Mouse (Mus musculus): ENCODE measurements around the gene Usp39. TPM values are rescaled to one million over a fixed set of nuclear protein-coding genes. Genes with fewer than 3 reads are reported as not detected.
A peak's percentile ranks its signal among the peaks of the same experiment; 100 is the strongest.

The Usp39 gene
- total RNA-seq, 2 experiments from 2014 or later: 32.3 to 34.8 TPM

DNA sequence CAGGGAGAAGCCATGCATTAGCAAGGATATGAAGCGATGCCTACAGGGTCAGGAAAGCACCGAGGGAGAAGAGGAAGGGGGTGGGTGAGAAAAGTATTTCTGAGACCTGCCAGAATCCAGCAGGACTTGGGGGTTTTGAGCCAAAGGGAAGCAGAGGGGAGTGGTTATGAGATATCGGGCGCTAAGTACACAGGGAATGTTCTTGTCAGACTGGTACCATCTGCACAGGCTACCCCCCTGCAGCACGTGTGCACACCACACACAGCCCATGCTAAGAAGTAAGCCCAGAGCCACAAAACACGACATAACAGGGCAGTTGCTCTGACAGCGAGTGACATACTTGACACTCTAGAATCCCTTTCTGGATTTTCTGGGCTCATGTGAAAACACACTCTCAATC lies 29.2 kb upstream of the Usp39 start:
- intact Hi-C loops (cut with DNase I): no loop called here
- no peak for DNase-seq (ENCODE audit: low spot score in 2 of 2)

DNA sequence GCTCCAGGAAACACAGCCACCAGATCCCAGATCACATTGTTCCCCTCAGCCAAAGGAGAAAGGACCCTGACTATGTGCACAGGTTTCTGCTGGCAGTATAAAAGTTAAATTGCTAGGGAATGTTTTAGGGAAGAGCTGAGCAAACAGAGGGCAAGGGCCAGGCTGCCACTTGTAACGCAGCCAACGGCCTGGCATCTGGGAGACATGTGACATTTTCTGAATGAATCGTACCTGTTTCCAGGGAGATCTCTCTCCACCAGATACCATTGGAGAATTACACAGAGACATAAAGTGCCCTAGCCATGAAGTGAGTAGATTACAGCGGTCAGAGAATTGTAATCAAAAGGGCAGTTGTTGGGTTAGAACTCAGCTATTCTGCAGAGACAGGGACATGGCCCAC lies 28.2 kb upstream of the Usp39 start:
- intact Hi-C loops (cut with DNase I): no loop called here
- no peak for DNase-seq (ENCODE audit: low spot score in 2 of 2)

DNA sequence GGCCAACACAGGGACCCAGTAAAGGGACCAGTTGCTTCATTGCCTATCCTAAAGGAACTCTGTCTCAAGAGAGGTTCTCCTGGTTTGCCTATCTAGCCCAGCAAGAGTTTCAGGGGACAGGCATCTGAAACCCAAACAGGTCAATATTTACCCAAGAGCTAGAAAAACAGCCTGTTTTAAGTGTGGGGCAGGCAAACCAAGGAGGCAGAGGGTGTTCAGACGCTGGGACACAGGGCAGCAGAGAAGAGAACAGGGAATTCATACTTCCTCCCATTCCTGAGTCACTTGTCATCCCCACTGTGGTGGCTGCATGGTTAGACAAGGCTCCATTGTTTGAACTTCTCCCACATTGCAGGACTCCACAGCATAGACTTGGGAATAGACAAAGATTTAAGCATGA lies 26.6 kb upstream of the Usp39 start:
- DNase-seq (ENCODE audit: low spot score in 2 of 2): no peak
- intact Hi-C loops (cut with DNase I): no loop called here

DNA sequence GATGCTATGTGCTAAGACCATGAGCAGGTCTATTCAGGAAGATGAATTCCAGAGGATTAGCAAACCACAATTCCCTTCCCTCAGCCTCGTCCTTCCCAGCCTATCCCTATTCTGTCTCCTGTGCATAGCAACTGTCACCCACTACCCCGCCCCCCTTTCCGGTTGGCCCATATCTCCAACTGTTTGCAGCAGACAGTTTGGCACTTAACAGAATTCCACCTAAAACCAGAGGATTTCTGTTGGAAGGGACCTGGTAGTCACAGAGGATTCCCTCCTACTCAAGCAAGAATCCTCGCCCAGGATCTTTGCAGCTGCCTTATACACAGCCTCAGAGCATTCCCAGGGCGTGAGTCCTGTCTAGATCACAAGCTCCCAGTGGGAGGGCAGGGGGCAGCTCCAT lies 26.2 kb upstream of the Usp39 start:
- intact Hi-C loops (cut with DNase I): no loop called here
- peak in 1 of 2 experiments; percentile 83 for DNase-seq (ENCODE audit: low spot score in 2 of 2)

DNA sequence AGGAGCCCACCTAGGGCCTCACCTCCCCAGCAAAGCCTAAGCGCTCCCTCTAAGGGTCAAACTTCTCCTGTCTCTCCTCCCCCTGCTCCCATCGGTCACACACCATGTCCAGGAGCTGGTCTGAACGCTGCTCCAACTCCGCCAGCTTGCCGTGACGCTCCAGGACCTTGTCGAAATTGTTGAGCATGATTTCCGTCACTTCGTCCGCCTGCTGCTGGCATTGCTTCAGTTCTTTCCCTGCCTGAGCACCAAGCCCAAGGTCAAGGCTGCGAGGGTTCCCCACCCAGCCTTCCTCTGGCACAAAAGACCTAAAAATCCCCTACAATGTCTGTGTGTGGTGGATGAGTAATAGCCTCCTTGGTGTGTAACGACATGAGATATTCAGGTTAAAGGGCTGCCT lies 25.1 kb upstream of the Usp39 start:
- intact Hi-C loops (cut with DNase I): no loop called here
- DNase-seq (ENCODE audit: low spot score in 2 of 2): no peak

DNA sequence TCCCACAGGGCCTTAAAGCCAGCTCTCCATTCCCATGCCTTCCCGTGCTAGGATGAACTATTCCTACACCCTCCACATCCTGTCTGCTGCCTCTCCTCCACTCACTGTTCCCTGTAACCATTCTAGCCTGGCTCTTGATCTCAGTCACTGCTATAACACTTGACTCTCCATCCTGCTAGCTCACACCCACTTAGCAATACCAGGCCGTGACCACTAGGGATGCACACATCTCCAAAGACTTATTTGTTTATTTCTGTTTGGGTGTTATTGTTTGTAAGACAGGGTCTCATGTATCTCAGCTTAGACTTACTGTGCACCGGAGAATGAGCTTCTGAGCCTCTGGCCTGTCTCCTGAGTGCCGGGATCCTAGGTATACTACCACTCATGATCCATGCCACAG lies 24.6 kb upstream of the Usp39 start:
- no peak for DNase-seq (ENCODE audit: low spot score in 2 of 2)
- intact Hi-C loops (cut with DNase I): no loop called here

DNA sequence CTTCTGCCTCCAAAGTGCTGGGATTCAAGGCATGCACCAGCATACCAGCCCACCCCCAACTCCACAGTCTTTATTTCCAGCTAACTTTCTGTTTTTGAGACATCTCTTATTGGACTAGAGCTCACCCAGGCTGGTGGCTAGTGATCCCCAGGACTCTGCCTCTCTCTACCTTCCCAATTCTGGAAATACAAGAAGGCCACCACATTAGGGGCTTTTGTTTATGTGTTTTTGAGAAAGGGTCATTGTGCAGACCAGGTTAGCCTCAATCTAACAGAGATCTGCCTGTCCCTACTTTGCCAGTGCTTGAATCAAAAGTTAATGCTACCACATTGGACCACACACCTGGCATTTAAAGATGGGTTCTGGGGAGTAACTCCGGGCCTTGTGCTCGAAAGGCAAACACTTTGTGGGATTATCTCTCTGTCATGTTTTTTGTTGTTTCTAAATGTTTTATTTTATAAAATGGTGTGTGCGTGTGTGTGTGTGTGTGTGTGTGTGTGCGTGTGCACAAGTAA lies 22.5 kb upstream of the Usp39 start:
- intact Hi-C loops (cut with DNase I): no loop called here

DNA sequence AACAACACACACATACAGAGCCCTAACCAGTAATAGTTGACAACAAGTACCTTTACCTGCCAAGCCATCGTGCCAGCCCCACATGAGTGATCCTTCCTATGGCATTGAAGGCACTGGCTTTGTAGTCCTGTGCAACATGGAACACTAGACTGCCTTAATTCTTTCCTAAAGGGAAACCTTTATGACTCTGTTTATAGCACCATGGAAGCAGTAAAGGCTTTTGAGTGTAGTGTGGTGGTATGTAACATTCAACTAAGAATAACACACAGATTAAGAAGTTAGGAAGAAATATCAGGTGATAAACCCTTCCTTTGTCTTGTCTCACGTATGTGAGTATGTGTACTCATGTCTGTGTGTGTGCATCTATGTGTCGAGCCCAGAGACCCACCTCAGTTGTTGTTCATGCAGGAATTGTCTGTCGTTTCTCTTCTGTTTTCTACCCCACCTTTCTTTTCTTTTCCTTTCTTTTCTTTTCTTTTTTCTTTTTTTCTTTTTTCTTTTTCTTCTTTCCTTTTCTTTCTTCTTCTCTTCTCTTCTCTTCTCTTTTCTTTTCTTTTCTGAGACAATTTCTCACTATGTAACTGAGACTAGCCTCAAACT lies 22.0 kb upstream of the Usp39 start, which contains the start of gene Rnf181:
Gene Rnf181, minus strand, starts transcription at position 113 of the 600 bp plus-strand sequence.
- DNase-seq (ENCODE audit: low spot score in 2 of 2): no peak
- intact Hi-C loops (cut with DNase I): no loop called here

More for the DNA sequence above, 22.5 kb upstream of the Usp39 start:
- no peak for DNase-seq (ENCODE audit: low spot score in 2 of 2)

DNA sequence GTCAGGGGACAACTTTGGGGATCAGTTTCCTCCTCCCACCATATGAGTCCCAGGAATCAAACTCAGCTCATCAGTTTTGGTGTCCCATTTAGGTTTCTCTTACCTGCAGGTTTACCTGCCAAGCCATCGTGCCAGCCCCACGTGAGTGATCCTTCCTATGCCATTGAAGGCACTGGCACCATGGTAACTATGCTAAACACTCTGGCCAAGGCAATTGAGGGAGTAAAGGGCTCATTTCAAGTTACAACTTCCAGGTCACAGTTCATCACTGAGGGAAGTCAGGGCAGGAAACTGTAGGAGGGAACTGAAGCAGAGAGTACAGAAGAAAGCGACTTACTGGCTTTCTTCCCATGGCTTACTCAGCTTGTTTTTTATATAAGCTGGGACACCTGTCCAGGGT lies 21.3 kb upstream of the Usp39 start:
- intact Hi-C loops (cut with DNase I): no loop called here
- DNase-seq (ENCODE audit: low spot score in 2 of 2): no peak

DNA sequence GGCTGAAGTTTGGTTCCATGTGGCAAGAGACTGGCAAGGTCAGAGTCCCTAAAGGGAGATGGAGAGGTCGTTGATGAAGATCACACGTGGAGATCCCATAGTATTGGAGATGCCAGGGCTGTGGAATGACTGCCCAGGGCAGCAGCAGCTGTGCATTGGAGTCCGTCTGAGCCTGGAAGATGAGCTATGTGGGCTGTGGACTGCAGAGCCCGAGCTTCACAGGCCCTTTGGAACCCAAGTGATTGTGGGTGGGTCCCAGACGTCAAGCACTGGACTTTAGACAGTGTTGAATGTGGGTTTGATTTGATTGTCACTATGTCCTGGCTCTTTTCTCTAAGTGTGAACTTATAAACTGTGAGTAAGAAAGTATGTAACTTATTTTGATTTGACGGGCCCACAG lies 20.0 kb upstream of the Usp39 start:
- intact Hi-C loops (cut with DNase I): loop anchor here (2.0 kb wide), 1 partner anchor 42 kb away; no protein-coding TSS in a partner anchor
- no peak for DNase-seq (ENCODE audit: low spot score in 2 of 2)

DNA sequence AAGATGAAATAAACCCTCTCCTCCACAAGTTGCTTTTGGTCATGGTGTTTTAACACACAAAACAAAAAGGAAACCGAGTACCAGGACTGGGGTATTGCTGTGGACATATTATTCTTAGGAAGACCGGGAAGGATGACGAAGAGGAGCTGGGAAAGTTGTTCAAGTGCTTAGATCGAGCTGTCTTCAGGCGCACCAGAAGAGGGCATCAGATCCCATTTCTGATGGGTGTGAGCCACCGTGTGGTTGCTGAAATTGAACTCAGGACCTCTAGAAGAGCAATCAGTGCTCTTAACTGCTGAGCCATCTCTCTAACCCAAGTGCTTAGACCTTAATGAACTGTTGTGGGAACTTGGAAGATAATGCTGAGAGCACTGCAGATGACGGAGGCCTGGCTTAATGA lies 19.0 kb upstream of the Usp39 start:
- intact Hi-C loops (cut with DNase I): loop anchor here (2.0 kb wide), 1 partner anchor 43 kb away; no protein-coding TSS in a partner anchor
- DNase-seq (ENCODE audit: low spot score in 2 of 2): no peak

DNA sequence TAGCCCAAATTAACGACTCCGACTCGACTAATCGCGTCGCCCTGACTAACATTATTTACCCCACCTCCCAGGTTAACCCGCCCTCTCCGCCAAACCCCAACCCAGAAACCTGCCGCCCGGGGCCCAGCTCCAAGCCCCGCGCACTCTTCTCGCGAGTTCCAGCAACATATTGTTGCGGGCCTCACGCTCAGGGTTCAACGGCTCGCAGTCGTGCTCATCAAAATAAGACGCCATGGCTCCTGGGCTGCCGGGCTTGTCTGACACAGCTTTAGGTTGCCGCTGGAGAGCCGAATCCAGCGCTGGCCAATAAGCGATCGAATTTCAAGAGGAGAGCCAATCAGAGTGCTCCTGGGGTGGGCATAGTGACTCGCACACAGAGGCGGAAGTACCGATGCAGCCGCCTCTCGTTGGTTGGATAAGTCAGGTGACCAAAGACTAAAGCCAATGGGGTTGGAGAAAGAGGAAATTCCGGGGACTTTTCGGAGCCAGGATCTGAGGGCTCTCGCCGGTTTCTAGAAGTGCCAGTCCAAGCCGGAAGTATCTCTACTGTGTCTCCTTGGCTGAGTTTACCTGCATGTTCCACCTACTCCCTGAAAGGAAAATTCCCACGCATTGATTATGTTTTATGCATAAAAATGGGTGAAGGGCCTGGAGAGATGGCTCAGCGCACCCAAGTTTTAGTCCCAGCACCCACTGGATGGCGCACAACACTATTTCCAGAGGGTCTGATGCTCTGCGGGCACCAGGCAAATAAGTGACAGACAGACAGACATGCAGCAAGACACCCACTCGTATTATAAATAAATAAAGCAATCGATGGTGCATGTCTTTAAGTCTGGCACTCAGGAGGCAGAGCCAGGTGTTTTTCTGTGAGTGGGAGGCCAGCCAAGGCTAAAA lies 17.4 kb upstream of the Usp39 start:
- DNase-seq (ENCODE audit: low spot score in 2 of 2): peak; percentile 96 to 99
- intact Hi-C loops (cut with DNase I): no loop called here

DNA sequence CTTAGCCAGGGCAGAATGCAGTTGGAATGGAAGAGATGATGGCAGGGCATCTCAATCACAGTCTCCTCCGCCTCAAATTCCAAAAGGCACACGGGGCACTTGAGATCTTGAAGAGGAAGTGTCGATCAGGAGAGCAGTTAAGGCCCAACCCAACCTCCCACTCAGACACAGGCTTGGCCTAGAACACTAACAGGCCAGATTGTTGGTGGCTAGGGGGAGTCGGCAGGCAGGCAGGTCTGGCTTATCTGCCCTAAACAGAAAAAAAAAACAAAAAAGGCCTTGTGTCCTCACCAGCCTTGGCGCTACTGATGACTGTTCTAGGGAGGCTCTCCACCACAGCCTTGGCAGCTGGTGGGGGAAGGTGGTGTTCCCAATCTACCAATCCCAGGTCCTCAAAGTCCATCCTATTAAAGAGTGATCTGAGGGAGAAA lies 16.2 kb upstream of the Usp39 start:
- DNase-seq (ENCODE audit: low spot score in 2 of 2): no peak
- intact Hi-C loops (cut with DNase I): no loop called here

DNA sequence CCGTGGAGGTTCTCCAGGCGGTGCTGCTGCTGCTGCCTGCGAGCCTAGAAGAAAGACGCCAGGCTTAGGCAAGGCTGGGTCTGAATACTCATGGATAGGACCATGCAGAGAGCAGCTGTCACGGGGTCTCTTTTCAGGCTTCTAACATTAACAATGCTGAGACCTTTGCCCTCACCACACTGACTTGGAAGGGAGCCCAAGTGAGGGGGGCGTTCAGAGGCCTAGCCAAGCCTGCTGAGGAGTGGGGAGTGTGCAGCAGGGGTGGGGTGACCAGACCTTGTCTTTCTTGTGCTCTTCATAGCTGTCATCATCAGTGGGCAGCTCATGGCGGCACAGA lies 15.6 kb upstream of the Usp39 start:
- intact Hi-C loops (cut with DNase I): no loop called here
- DNase-seq (ENCODE audit: low spot score in 2 of 2): no peak

DNA sequence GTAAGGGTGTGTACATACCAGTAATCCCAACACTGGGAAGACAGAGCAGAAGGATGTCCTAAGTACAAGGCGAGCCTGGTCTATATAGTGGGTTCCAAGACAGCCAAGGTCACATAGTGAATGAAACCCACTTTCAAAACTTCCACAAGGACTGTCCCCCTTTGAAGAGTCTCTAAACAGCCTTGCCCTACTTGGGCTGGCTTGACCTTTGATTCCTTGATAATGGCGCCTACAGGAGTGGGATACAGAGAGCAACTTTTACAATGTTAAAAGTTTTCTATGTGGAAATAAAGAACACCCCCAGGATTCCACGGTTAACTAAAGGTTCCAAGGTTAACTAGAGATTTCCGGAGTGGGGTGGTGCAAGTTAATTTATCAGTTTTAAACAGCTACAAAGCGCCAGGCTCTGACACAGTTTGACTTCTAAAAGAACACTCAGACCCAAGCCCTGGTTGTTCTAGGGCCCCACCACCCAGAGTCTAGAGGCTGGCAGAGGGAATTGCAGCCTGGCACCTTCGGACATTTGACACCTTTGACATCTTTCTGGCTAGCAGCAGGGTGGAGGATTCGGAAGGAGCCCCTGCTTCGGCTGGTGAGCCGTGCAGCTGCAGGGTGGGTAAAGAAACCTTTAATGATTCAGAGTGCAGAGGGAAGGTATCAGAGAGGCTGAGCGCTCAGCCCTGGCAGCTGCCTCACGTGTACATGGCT lies 15.1 kb upstream of the Usp39 start:
- intact Hi-C loops (cut with DNase I): no loop called here

DNA sequence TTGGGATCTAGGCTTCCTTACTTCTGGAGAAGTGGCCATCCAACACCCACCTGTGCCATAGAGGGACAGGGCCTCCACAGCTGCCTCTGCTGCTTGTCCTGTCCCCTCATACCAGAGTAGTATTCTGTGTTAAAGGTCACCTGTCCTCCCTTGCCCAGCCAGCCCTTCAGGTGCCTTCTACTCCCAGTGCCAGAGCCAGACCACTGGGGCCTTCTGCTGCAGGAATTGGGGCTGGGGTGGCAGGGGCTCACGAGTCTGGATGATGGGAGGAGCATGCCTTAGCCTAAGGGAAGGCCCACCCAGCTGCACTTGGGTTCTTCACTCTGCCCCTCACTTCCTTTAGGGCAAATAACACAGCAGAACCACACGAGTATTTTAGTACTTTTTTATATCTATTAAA lies 14.4 kb upstream of the Usp39 start:
- intact Hi-C loops (cut with DNase I): no loop called here
- no peak for DNase-seq (ENCODE audit: low spot score in 2 of 2)

More for the DNA sequence above, 15.1 kb upstream of the Usp39 start:
- no peak for DNase-seq (ENCODE audit: low spot score in 2 of 2)

DNA sequence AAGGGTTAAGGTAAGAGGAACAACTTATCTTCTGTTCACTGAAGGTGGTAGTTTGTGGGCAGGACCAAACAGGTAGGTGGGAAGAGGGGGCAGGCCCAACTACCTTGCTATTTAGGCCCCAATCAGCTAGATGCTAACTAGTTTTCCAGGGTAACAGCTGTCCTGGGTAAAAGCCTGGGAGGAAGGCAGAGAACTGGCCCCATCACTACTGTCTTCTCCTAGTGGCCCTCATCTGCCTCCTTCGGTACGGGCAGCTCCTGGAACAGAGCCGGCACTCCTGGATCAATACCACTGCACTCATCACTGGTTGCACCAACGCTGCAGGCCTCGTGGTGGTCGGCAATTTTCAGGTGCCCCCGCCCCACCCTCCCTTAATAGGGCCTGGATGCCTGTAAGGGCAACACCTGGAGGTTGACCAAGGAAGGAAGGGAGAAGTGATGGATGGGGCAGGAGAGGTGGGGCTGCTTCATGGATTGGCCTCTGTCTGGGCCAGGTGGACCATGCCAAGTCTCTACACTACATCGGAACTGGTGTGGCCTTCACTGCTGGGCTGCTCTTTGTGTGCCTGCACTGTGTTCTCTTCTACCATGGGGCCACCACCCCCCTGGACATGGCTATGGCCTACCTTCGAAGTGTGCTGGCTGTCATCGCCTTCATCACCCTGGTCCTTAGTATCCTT lies 13.2 kb upstream of the Usp39 start:
- no peak for DNase-seq (ENCODE audit: low spot score in 2 of 2)
- intact Hi-C loops (cut with DNase I): no loop called here

DNA sequence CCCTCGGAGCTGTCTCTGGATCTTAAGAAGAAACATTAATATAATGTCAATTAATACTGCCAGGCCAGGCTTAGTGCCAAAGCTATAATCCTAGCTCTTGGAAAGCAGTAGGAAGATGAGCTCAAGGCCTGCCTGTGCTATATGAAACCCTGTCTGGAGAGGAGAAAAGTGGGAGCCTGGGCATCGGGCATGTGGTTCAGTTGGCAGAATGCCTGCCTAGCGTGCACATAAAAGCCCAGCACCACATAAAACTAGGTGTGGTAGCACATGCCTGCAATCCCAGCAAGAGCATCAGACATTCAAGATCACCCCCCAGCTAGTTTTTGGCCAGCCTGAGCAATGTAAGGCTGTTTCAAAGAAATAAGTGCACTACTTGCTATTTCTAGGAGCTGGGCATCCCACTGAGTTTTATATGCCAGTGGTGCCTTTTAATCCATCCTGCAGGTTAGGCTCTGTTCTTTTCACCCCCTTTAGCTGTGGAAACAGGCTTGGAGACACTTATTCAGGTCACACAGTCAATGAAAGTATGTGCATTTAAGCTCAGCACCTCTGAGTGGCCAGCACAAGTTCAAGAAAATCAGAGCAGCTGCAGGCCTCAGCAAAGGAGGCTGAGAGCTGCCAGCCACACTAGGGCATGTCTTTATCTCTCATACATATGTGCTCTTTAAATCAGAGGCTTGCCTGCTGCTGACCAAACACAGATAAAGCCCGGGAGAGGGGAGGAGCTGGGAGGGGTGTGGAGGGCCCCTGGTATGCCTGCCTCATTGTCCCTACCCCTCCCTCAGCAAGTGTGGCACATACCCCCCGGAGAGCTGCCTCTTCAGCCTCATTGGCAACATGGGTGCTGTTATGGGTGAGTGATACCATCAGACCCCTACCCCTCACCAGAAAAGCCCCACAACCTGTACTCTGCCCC lies 12.4 kb upstream of the Usp39 start:
- intact Hi-C loops (cut with DNase I): no loop called here
- DNase-seq (ENCODE audit: low spot score in 2 of 2): no peak

DNA sequence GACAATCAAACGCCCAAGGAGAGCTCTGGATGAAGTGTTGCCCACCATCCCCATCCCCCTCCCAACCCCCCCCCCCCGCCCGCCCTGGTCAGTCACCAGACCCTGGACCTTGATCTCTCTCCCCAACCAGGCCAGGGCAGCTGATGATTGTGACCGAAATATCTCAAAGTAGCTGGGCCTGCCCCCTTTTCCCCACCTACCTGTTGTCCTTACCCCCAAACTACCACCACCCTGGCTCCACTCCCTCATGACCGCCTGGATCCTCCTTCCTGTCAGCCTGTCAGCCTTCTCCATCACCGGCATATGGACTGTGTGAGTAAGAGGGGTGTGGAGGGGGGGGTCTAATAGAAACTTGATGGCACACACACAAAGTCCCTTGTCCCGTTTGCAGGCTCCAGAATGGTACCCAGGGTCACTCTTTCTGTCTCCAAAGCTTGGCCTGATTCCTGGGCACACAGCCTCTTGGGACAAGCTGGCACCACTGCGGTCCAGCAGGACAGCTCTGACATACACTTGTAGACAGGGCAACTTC lies 11.1 kb upstream of the Usp39 start:
- no peak for DNase-seq (ENCODE audit: low spot score in 2 of 2)
- intact Hi-C loops (cut with DNase I): no loop called here

Measured in left cerebral cortex, postnatal 25 days (tissue).